Mouse (Mus musculus) C2C12 (cell line): Measurements from ENCODE around the gene Gm5128.
"Not testable (repeated sequence)": the region's sequence is repeated elsewhere in the genome, so short reads cannot be mapped to it uniquely, and the experiment has no call there.

Experiments
- CEBPB ChIP-seq: IDR thresholded peaks from one replicate; pipeline ENCODE4 v1.6.1; 2011; ENCODE audit warnings: low read depth, mild to moderate bottlenecking, control low read depth, moderate library complexity
- CTCF ChIP-seq: IDR thresholded peaks from one replicate; pipeline ENCODE4 v1.5.1; 2011; ENCODE audit not compliant: control insufficient read depth, insufficient read depth, insufficient read length
- MYOD1 ChIP-seq: IDR thresholded peaks from one replicate; pipeline ENCODE4 v1.6.1; 2011; ENCODE audit warnings: low read depth; ENCODE audit not compliant: control insufficient read depth, insufficient read length
- USF1 ChIP-seq: IDR thresholded peaks from one replicate; pipeline ENCODE4 v1.6.1; 2011; ENCODE audit warnings: low read depth, mild to moderate bottlenecking, control low read depth, moderate library complexity

- TF ChIP-seq USF1, CTCF, CEBPB, MYOD1: not testable (repeated sequence)
Observed at GRCm38 (mm10) chrX:135372984-135373383, at the start of gene Gm5128.
